Mouse (Mus musculus): ENCODE results near the gene Fam19a2.

Gene Fam19a2

DNA sequence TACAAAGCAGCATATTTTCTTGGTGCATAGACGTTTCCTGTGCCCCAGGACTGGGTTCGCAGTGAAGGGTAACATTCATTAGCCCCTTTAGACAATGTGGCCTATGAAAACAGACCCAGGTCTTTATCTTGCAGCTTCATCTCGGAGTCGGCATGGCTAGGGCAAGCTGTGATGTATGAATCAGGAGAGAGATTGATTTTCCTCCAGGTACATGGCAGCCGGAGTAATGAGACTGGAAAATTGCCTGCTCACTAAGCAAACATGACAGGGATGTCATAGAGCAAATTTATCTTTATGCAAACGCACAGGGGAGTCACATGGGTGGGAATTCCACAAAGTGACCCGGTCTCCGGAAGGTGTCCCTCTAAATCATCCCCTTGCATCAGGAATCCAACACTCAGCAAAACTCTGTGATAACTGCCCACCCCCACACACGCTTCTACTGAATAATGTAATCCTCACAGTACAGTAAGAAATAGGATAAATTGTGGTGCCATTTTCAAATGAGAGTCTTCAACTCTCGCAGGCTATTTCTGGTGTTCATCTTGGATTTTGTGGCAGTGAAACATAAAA lies 306.9 kb downstream of the Fam19a2 start:
- DNase-seq (ENCODE audit: low spot score in 2 of 2), result no peak

GRCm38 (mm10) chr10:123572342-123573070 lies 308.7 kb downstream of the Fam19a2 start:
- DNase-seq (ENCODE audit: low spot score in 2 of 2), result peak in 1 of 2 experiments; percentile 56

GRCm38 (mm10) chr10:123577823-123578222 lies 314.0 kb downstream of the Fam19a2 start:
- DNase-seq (ENCODE audit: low spot score in 2 of 2), result peak; percentile 37 to 38

DNA sequence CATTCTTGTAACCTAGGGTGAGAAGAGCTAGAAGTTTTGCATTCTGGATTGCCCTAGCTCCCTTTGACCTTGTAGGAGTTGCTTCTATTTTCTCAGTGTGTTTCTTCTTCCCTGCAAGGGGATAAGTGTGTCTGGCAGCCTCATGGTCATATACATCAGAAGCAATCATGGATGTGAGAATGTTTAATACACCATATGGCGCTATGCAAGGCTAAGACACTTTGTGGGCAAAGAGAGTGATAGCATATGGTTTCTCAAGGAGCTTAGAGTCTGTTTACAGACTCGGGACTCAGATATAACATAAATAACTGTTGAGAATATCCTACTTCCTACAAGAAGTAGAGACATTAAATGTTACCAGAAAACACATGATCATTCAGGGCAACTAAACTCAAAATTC lies 315.2 kb downstream of the Fam19a2 start:
- DNase-seq (ENCODE audit: low spot score in 2 of 2), result peak; percentile 5 to 23

- DNase-seq (ENCODE audit: low spot score in 2 of 2), result no peak
Measured at GRCm38 (mm10) chr10:123595043-123595442, 331.2 kb downstream of the Fam19a2 start.

- DNase-seq (ENCODE audit: low spot score in 2 of 2), result no peak
Measured at GRCm38 (mm10) chr10:123597059-123597458, 333.3 kb downstream of the Fam19a2 start.

DNA sequence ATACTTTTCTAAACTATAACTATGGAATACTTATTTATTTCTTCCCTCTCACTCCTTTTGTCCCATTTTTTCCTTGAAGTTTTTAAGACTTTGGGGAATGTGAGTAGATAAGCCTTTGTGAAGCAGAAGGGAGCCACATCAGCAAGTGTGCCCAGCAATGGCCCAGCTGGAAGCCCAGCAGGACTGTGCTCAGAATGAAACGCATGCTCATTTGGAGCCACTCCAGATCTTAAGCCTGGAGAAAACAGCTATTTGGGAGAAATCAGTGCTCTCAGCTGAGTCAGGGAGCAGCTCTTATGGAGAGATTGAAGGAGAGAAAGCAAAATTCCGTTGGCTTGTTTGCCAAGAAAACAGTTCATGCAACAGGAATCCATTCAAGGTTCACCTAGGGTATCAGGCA lies 341.9 kb downstream of the Fam19a2 start:
- DNase-seq (ENCODE audit: low spot score in 2 of 2), result no peak

DNA sequence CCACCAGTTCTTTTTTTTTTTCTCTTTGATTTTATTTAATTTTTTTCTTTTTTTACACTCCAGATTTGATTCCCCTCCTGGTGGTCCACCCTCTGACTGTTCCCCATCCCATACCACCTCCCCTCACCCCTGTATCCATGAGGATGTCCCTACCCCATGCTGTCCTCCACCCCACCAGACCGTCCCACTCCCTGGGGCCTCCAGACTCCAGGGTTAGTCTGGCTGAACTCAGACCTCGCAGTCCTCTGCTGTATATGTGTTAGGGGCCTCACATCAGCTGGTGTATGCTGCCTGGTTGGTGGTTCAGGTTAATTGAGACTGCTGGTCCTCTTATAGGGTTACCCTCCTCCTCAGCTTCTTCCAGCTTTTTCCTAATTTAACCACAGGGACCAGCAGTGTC lies 362.9 kb downstream of the Fam19a2 start:
- no peak for DNase-seq (ENCODE audit: low spot score in 2 of 2)

GRCm38 (mm10) chr10:123629248-123629744 lies 365.5 kb downstream of the Fam19a2 start:
- DNase-seq (ENCODE audit: low spot score in 2 of 2), result no peak

- no peak for DNase-seq (ENCODE audit: low spot score in 2 of 2)
Measured at GRCm38 (mm10) chr10:123632029-123632428, 368.2 kb downstream of the Fam19a2 start.

DNA sequence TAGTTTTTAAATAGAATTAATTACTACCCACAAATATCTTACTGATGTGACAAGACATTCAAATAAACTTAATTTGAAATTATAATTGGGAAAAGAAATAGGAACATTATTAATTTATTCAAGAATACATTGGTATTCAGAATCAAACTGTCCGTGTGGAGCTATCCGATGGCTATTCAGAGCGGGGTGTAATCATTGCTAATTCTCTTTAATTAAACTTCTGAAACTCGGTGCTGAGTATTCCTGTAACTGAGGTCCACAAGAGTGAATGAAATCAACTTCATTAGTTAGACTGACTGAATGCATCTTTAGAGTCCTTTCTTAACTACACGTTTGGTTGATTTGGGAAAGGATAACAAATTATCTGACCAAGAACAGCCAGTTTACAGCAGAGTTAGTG lies 372.9 kb downstream of the Fam19a2 start:
- DNase-seq (ENCODE audit: low spot score in 2 of 2), result no peak

- no peak for DNase-seq (ENCODE audit: low spot score in 2 of 2)
Measured at GRCm38 (mm10) chr10:123637496-123637895, 373.7 kb downstream of the Fam19a2 start.

DNA sequence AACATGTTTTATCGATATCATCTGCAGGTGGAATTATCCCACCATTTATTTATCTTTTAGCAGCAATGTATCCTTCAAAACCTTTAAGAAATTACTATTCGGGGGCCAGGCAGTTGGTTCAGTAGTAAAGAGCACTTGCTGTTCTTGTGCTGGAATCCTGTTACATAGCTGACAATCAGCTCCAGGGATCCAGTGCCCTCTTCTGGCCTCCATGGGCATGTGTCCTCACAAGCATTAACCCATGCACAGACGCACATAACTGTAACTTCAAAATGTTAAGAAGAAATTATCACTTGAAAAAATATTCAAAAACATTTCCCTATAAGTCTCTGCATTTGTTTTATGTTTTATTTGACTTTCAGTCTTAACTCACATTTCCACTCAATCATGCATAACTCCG lies 381.8 kb downstream of the Fam19a2 start:
- no peak for DNase-seq (ENCODE audit: low spot score in 2 of 2)

GRCm38 (mm10) chr10:123671208-123671607 lies 407.4 kb downstream of the Fam19a2 start:
- DNase-seq (ENCODE audit: low spot score in 2 of 2), result no peak

GRCm38 (mm10) chr10:123678284-123678864 lies 414.6 kb downstream of the Fam19a2 start:
- no peak for DNase-seq (ENCODE audit: low spot score in 2 of 2)

DNA sequence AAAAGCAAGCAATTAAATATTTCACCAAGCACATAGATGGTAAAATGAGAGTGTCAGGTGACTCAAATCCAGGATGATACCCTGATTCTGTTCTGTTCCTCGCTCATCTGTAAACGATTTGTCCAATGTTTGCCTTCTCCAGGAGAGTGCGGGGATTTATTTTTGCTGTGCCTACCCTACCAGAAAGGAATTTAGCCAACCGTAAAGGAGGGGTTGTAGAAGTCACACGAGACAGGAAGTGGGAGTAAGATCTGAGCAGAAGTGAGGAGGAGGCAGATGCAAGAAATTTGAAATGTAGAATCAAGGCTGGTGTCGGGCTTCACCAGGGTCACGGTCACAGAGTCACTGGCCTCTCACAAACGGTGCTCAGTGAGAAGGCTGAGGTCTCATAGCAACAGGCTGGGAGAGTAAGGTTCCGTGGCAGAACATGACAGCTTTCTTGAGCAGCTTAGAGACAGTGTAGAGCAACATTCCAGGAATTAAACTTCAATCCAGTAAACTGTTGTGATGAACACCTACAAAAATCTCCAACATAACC lies 419.0 kb downstream of the Fam19a2 start:
- no peak for DNase-seq (ENCODE audit: low spot score in 2 of 2)

DNA sequence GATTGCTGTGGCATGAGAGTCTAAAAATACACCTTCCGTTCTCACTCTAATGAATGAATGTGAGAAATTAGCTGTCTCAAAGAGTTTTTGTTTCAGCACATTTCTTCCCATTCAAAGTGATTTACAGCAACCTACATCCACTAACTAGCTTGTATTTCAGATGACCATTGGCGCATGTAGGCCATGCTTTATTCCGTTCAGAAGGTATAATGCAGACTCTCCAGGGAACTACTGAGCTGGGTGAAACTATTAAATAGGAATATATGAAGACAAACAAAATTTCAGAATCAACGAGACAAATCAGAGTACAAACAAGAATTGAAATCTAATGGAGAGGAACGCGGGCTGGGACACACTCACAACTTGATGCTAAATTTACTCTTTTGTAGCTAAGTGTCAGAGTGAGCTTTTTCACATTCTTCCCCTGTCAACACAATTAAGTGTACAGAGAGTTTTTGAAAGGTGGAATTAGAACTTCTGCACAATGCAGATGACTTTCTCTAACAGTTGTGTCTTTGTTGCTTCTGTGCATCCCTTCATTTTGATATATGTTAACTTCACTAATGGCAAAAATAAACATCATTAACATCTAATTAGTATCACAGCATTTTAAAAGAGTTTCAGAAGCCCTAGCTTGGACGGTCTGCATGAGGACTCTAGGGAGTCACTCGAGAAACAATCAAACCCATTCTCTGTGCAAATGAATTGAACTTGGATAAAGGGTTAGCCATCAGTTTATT lies 428.6 kb downstream of the Fam19a2 start:
- no peak for DNase-seq (ENCODE audit: low spot score in 2 of 2)

GRCm38 (mm10) chr10:123692926-123693224 lies 429.1 kb downstream of the Fam19a2 start:
- DNase-seq (ENCODE audit: low spot score in 2 of 2), result no peak

GRCm38 (mm10) chr10:123702595-123702994 lies 438.8 kb downstream of the Fam19a2 start:
- DNase-seq (ENCODE audit: low spot score in 2 of 2), result no peak

DNA sequence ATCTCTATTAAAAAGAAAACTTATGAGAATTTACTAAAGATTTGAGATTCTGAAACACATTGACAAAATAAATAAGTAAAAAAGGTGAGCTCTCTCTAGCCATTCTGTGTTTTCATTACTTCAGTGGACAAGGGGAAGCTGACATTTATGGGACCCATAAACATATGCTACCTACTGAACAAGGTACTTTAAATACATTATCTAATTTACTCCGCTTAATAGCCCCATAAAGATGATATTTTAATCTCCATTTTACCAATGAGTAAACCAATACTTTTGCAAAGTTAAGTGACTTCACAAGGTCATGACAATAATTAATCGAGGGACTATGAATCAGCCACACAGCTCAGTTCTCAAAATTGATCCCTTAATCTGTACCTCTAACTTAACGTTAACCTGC lies 443.2 kb downstream of the Fam19a2 start:
- DNase-seq (ENCODE audit: low spot score in 2 of 2), result no peak

GRCm38 (mm10) chr10:123710738-123711137 lies 446.9 kb downstream of the Fam19a2 start:
- DNase-seq (ENCODE audit: low spot score in 2 of 2), result peak; percentile 13 to 24

DNA sequence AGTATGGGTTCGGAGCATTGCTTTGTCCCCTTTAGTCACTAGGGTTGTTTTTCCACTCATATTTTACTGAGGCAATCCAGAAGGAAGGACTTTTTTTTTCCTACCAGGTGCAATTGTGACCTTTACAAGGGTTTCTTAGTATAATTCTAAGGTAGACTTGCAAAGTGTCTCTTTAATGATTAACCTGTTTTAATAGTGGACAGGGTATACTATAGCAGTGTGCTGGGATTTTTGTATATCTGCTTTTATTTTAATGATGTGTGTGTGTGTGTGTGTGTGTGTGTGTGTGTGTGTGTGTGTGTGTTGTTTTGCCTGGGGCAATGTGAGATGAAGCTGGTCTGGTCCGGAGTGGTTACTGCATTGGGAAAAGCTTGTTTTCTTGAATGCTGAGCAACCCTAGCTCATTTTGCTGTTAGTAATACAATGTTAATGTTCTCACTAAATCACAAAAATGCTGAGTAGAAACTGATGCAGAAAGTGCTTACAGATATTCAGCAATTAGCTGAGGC lies 458.2 kb downstream of the Fam19a2 start:
- DNase-seq (ENCODE audit: low spot score in 2 of 2), result no peak
